Mouse (Mus musculus): ENCODE data around the gene Rwdd3.

The Rwdd3 gene

DNA sequence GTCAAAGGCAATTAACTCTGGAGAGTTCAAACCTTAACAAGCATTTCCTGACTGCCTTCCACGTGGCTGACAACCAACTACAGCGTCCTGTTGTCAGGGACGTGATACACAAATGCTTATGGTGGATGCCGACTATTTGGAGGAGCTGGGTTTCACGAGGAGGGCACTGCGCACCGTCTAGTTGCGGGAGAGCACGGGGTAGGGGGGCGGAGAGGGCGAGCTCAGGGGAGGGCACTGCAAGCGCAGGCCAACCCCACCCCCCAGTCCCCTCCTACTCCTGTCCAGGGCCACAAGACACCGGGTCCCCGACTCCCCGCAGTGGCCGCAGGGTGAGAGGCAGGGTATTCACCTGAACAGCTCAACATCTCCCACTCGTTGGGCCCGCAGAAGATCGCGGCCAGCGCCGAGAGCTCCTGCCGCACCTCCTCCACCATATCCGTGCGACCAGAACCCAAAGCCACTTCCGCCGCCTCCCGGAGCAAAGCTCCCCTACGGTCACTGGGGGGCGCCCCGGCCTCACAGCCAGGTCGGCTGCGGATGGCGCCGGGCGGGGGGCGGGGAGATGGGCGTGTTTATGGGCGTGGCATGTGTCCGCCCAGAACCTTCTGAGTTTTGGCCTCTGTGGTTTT, at the start of gene Rwdd3:
Gene Rwdd3, minus strand, starts transcription at position 453 of the 629 bp plus-strand sequence.
- peak; percentile 93 to 95 for DNase-seq

DNA sequence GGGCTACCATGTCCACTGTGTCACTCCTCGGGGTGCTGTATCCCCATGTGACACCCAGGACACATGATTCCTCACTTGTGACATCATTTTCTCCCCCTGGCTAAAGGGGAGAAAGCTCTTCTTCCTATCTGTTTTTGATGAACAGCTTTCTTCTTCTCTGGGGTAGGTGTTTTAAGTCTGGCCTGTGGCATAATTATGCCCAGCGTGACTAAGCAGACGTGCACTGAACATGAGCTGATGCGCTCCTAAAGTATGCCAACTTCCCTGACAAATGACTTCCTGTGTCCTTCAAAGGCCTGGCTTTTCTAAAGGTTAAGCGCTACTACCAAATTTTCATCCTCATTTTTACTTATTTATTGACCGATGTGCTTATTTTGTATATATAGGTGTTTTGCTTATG, 45.5 kb upstream of the Rwdd3 start:
- DNase-seq: no peak

GRCm38 (mm10) chr3:121213501-121213900, 42.0 kb upstream of the Rwdd3 start:
- no peak for DNase-seq

- peak in 1 of 2 experiments; percentile 48 for DNase-seq
Measured at GRCm38 (mm10) chr3:121212156-121212555, 40.7 kb upstream of the Rwdd3 start.

GRCm38 (mm10) chr3:121208994-121209393, 37.5 kb upstream of the Rwdd3 start:
- no peak for DNase-seq

DNA sequence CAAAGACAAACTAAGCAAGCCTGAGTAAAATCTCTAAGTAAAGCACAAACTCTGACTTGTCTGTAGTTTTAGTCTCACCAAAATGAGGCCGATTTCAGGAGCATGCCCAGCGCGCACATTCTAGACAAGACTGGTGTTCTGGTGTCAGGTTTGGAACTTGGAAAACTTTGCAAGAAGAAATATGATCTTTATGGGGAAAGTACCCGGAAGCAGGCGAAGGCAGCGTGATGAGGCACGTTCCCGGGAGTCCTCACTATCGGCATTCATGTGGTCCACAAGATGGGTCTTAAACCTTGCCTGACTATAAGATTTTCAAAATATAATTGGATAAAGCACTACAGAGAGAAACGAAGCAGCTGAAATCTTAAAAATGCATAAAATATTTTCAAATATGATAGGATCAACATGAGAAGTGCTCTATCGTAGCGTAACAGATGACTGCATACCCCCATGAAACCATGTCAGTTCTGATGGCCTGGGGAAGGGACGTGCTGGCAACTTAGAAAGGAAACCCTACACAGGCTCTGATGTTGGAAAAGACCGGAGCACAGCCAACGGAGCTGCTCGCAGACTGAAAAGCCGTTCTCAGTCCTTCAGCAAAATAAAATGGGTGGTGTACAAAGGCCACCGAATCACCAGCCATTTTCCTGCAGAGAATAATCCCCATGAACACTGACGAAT, 34.8 kb upstream of the Rwdd3 start:
- DNase-seq: no peak

- DNase-seq: no peak
Measured at GRCm38 (mm10) chr3:121202638-121203037, 31.1 kb upstream of the Rwdd3 start.

- DNase-seq: no peak
Measured at GRCm38 (mm10) chr3:121201012-121201747, 29.7 kb upstream of the Rwdd3 start.

DNA sequence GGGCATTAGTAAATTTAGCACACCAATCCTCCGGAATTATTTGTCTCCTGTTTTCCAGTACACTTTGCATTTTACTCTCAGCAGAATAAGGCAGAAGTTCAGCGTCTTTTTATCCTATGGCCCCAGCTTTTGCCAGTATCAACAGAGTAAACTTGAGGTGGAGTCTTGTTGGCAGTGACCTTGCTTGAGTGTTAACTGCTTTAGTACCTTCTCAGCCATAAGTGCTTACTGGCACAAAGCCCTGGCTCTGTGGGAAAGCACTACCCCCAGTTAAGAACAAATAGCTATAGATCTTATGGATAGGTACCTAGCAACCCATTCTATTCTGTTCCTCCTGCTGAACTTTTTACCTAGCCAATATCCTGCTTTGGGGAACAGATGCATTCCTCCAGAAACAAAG, 17.7 kb upstream of the Rwdd3 start:
- no peak for DNase-seq

GRCm38 (mm10) chr3:121187510-121187909, 16.0 kb upstream of the Rwdd3 start:
- DNase-seq: no peak

DNA sequence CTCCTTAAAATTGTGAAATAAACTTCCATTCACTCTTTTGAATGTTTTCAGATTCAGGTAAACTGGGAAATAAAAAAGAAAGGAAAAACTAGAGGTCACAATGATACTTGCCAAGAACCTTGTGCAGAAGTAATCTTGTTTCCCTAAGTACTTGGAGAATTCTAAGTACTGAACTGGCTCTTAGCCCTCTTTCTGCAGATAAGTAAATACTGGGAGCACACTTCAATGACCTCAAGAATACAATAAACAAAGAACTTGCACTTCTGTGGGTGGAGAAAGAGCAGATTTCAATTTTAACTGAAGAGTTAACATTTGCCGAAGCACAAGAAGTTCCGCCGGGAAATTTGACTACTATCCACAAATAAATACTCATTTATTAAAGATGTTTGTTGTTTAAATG, 15.4 kb upstream of the Rwdd3 start:
- no peak for DNase-seq

DNA sequence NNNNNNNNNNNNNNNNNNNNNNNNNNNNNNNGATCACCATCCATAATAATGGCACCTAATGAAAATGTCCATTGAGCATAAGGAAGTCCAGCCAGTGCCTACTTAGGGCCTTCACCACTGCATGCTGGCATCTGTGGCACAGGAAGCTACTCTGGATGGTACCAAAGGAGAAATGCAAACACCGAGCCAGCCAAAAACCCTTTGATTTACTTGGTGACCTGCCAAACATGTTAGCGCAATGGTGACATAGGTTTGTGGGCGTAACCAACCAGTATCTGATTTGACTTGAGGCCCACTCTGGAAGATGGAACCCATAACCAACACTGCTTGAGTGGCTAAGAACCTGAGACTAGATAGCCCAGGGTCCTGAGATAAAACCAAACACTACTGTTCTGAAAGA, 13.7 kb upstream of the Rwdd3 start:
- no peak for DNase-seq

GRCm38 (mm10) chr3:121176011-121176410, 4.5 kb upstream of the Rwdd3 start:
- no peak for DNase-seq

- DNase-seq: no peak
Measured at GRCm38 (mm10) chr3:121174248-121174945, 2.9 kb upstream of the Rwdd3 start.

GRCm38 (mm10) chr3:121172718-121173117, 1.2 kb upstream of the Rwdd3 start:
- DNase-seq: no peak

- no peak for DNase-seq
Measured at GRCm38 (mm10) chr3:121171872-121172265, 374 bp upstream of the Rwdd3 start.

DNA sequence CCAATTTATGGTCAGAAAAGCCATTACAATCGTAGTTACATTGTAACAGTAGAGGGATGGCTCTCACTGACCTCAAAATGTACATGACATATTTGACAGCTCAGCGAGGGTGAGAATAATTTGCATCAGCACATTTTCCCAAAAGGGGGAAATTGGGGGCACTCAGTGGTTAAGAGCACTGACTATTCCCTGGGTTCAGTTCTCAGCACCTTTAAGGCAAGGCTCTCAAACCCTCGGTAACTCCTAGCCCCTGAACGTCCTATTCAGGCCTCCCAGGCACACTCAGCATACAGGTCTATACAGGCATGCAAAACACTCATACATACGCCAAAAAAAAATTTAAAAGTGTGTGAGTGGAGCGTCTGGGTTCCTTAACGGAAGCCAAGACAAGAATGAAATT, 864 bp downstream of the Rwdd3 start:
- no peak for DNase-seq

GRCm38 (mm10) chr3:121169092-121169942, 2.2 kb downstream of the Rwdd3 start:
- DNase-seq: no peak

- DNase-seq: no peak
Measured at GRCm38 (mm10) chr3:121168581-121168980, 2.9 kb downstream of the Rwdd3 start.

DNA sequence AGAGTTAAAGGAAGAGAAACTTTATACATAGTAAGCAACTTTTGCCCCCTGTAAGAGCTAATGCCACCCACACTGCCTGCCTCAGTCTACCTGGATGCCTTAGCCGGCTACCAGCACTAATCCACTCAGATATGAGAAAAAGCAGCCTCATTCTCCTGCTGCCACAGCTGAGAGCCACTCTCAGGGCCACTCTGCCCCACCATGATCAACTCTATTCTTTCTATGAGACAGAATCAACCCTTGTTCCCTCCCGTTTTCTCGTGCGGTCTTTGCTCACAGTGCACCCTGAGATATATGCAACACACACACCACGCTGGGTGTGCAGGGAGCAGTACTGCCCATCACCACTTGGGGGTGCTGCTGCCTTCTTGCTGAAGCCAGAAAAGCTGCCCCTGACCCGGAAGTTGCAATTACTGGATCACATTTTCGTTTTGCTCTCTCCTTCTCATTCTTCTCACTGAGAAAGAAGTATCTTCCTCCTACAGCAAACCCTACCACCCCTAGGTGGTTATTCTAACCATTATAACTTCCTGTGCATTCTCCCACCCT, 8.2 kb downstream of the Rwdd3 start:
- DNase-seq: peak; percentile 71 to 85

- DNase-seq: peak in 1 of 2 experiments; percentile 47
Measured at GRCm38 (mm10) chr3:121161661-121162060, 9.8 kb downstream of the Rwdd3 start.

GRCm38 (mm10) chr3:121160424-121160823, 11.1 kb downstream of the Rwdd3 start:
- no peak for DNase-seq

Data from cerebellum, postnatal 25 days (tissue).